Mouse (Mus musculus): Measurements from ENCODE around the gene Ulk4. TPM values are rescaled to one million over a fixed set of nuclear protein-coding genes. Genes with fewer than 3 reads are reported as not detected.
A peak's percentile ranks its signal among the peaks of the same experiment; 100 is the strongest.

The Ulk4 gene
- polyA plus RNA-seq (2017; shearing (Covaris generic)), result 1 to 10 TPM in 1 of 2 experiments, under 1 TPM in 1; 0.25 to 2.8 TPM

GRCm38 (mm10) chr9:121277118-121278060 lies at the start of gene Ulk4:
Gene Ulk4, minus strand, starts transcription at chr9:121277197.
- ATAC-seq, result peak; percentile 80

- ATAC-seq, result no peak
Observed at GRCm38 (mm10) chr9:121322034-121322433, 45.0 kb upstream of the Ulk4 start.

- no peak for ATAC-seq
Observed at GRCm38 (mm10) chr9:121321118-121321517, 44.1 kb upstream of the Ulk4 start.

GRCm38 (mm10) chr9:121320433-121320832 lies 43.4 kb upstream of the Ulk4 start:
- ATAC-seq, result no peak

GRCm38 (mm10) chr9:121319323-121319966 lies 42.4 kb upstream of the Ulk4 start:
- no peak for ATAC-seq

GRCm38 (mm10) chr9:121316621-121317405 lies 39.8 kb upstream of the Ulk4 start:
- ATAC-seq, result peak; percentile 33

- ATAC-seq, result no peak
Observed at GRCm38 (mm10) chr9:121315901-121316595, 39.1 kb upstream of the Ulk4 start.

- peak; percentile 19 for ATAC-seq
Observed at GRCm38 (mm10) chr9:121314541-121315152, 37.6 kb upstream of the Ulk4 start.

- ATAC-seq, result peak; percentile 64
Observed at GRCm38 (mm10) chr9:121313656-121314374, 36.8 kb upstream of the Ulk4 start.

GRCm38 (mm10) chr9:121312237-121312891 lies 35.4 kb upstream of the Ulk4 start:
- ATAC-seq, result no peak

GRCm38 (mm10) chr9:121311846-121312236 lies 34.8 kb upstream of the Ulk4 start:
- ATAC-seq, result no peak

- ATAC-seq, result no peak
Observed at GRCm38 (mm10) chr9:121310501-121310900, 33.5 kb upstream of the Ulk4 start.

GRCm38 (mm10) chr9:121309287-121309686 lies 32.3 kb upstream of the Ulk4 start:
- no peak for ATAC-seq

- ATAC-seq, result no peak
Observed at GRCm38 (mm10) chr9:121305456-121305855, 28.5 kb upstream of the Ulk4 start.

- ATAC-seq, result no peak
Observed at GRCm38 (mm10) chr9:121304520-121304919, 27.5 kb upstream of the Ulk4 start.

- ATAC-seq, result no peak
Observed at GRCm38 (mm10) chr9:121303748-121304147, 26.8 kb upstream of the Ulk4 start.

- no peak for ATAC-seq
Observed at GRCm38 (mm10) chr9:121303086-121303485, 26.1 kb upstream of the Ulk4 start.

GRCm38 (mm10) chr9:121302543-121302942 lies 25.5 kb upstream of the Ulk4 start:
- no peak for ATAC-seq

- ATAC-seq, result no peak
Observed at GRCm38 (mm10) chr9:121301041-121301920, 24.3 kb upstream of the Ulk4 start.
